Mouse (Mus musculus) stomach, embryonic 14.5 days (tissue): ENCODE results near the gene Fev. TPM values are rescaled to one million over a fixed set of nuclear protein-coding genes. Genes with fewer than 3 reads are reported as not detected.

ENCODE experiments used
- ATAC-seq: fragments of 200-750 bp; cut with Nextera tagmentation; 2 replicates; pipeline ENCODE4 v1.8.0; 2017; ENCODE audit warnings: low read depth, moderate TSS enrichment; ENCODE audit not compliant: insufficient number of reproducible peaks, insufficient read depth, low FRiP score
- H3K27ac ChIP-seq: fragments of 300-500 bp; sonication (generic); 2 replicates; pipeline ENCODE4 v1.5.1; 2014; ENCODE audit warnings: mild to moderate bottlenecking, low read length, moderate library complexity, mixed read lengths
- H3K27me3 ChIP-seq: fragments of 300-500 bp; sonication (generic); 2 replicates; pipeline ENCODE4 v1.6.1; 2014; ENCODE audit warnings: low read length, control low read depth, mixed read lengths; ENCODE audit not compliant: control insufficient read depth, insufficient read depth
- H3K36me3 ChIP-seq: fragments of 300-500 bp; sonication (generic); 2 replicates; pipeline ENCODE4 v1.6.1; 2014; ENCODE audit warnings: mild to moderate bottlenecking, control low read depth, low read length, moderate library complexity, mixed read lengths; ENCODE audit not compliant: control insufficient read depth, insufficient read depth
- H3K4me1 ChIP-seq: fragments of 300-500 bp; sonication (generic); 2 replicates; pipeline ENCODE4 v1.6.1; 2014; ENCODE audit warnings: low read length, control low read depth, mixed read lengths; ENCODE audit not compliant: control insufficient read depth, insufficient read depth
- H3K4me2 ChIP-seq: fragments of 300-500 bp; sonication (generic); replicated peaks from 2 replicates; pipeline ENCODE4 v1.6.1; 2014; ENCODE audit warnings: low read depth, low read length, control low read depth
- H3K4me3 ChIP-seq: fragments of 300-500 bp; sonication (generic); 2 replicates; pipeline ENCODE4 v1.5.1; 2014; ENCODE audit warnings: low read depth, low read length, control low read depth
- H3K9ac ChIP-seq: fragments of 300-500 bp; sonication (generic); replicated peaks from 2 replicates; pipeline ENCODE4 v1.6.1; 2014; ENCODE audit warnings: low read depth, mild to moderate bottlenecking, control low read depth, low read length, moderate library complexity, mixed read lengths
- H3K9me3 ChIP-seq: fragments of 300-500 bp; sonication (generic); 2 replicates; pipeline ENCODE4 v1.6.1; 2016; ENCODE audit warnings: low read depth, low read length, control low read depth; ENCODE audit not compliant: control insufficient read depth
- WGBS: fragments of 180-500 bp; shearing (Covaris S2); extraction: QIAGEN DNeasy Blood & Tissue Kit; methylation state at CpG from one replicate; pipeline ENCODE4 v1.1.7; 2014; 5-methylcytosine and 5-hydroxymethylcytosine counted together
- polyA plus RNA-seq: library from polyadenylated mRNA; unstranded; fragments of >200 nt; fragmentation: Nextera tagmentation; extraction: Ambion mirVana; gene quantifications from 2 replicates; pipeline ENCODE4 v1.2.1, GENCODE M21; 2014

The Fev gene
- polyA plus RNA-seq, 1 experiment from 2014 or later: not detected

- Histone ChIP-seq H3K36me3 (no peaks in the 10 kb centered on the region), H3K4me2 (peak overlapping the region; percentile 49), H3K27me3 (peaks cover 55% of the 10 kb centered on the region), H3K9ac (no peak overlapping the region), H3K27ac (no peak overlapping the region), H3K4me3 (peak overlapping the region; percentile 22), H3K9me3 (no peaks in the 10 kb centered on the region), H3K4me1 (peaks cover 22% of the 10 kb centered on the region)
- ATAC-seq: no peak
- 10% methylated on average over 16 of the region's 16 CpGs for WGBS
Measured at GRCm38 (mm10) chr1:74858805-74859204, 26.4 kb downstream of the Fev start.

DNA sequence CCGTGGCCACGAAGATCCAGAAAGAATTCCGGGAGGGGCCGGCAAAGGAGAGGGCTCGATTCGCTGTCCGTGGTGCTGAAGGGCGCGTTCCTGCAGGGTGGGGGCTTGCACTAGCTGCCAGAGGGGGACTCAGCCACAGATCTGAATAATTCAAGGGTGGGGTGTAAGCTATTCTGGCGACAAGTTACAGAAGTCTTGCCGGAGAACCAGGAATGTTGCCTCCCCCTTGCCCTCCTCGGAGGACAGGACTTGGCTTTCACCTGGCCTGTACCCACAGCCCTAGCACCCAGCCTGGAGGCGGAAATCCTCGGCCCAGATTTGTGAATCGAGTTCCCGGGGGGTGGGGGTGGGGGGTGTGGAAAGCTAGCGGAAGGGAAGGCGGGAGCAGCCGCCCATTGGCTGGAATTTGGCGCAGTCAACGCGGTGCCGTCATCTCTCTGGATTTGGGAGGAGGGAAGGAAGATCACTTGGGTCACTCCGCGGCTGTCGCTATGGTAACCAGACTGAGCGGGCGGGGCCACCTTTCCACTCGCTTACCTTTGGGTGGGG is 27.0 kb downstream of the Fev start:
- H3K4me3 ChIP-seq: peak overlapping the region; percentile 22
- 0 out of 2 replicates have a peak, but pooled peaks have one; percentile 26 for ATAC-seq
- no peak overlapping the region for H3K27ac ChIP-seq
- peaks cover 59% of the 10 kb centered on the region for H3K27me3 ChIP-seq
- no peaks in the 10 kb centered on the region for H3K9me3 ChIP-seq
- peaks cover 22% of the 10 kb centered on the region for H3K4me1 ChIP-seq
- peak overlapping the region; percentile 49 for H3K4me2 ChIP-seq
- no peaks in the 10 kb centered on the region for H3K36me3 ChIP-seq
- H3K9ac ChIP-seq: no peak overlapping the region
- under 1% methylated on average over 29 of the region's 29 CpGs for WGBS

DNA sequence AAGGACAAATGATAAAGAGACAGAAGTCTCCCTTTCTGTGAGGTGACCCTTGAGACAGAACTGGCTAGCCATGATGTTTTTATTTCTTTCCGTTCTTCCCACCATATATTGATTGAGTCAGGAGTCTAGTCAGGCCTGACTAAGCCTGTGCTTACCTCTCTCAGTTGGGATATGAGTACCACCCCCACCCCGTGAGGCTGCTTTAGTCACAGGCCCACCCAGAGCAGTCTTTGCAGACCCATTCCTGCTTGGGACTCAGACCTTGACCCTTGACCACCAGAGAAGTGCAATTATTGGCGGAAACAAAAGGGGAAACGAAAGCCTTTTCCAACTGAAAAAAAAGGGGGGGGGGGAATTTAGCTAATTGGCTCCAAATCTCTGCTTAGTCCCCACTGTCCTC is 27.5 kb downstream of the Fev start:
- Histone ChIP-seq H3K4me2 (peak overlapping the region; percentile 49; the same call in 1 of the 2 replicates), H3K27me3 (peaks cover 62% of the 10 kb centered on the region), H3K36me3 (no peaks in the 10 kb centered on the region), H3K4me3 (peak overlapping the region; percentile 22), H3K9me3 (no peaks in the 10 kb centered on the region), H3K27ac (no peak overlapping the region), H3K9ac (no peak overlapping the region), H3K4me1 (peaks cover 22% of the 10 kb centered on the region)
- ATAC-seq: no peak
- 8% methylated on average over 4 of the region's 4 CpGs for WGBS

DNA sequence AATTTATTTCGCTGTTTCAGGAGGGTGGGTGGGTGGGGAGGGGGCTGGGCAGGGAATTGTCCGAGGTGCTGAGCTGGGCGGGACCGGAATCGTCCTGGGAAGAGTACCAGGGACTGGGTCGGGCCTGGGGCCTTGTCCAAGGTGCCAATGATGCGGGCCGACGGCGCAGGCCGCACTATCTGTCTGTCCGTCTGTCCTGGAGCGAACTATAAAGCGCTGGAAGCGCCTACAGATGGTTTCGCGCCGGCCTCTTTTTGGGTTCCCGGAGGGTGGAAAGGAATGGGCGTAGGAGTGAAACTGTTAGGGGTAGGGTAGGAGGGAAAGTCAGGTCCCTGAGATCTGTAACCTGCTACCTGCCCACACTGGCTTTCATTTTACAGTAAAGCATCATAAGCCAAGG is 28.0 kb downstream of the Fev start:
- ATAC-seq: no peak
- H3K36me3 ChIP-seq: no peaks in the 10 kb centered on the region
- H3K4me1 ChIP-seq: peaks cover 22% of the 10 kb centered on the region
- no peak overlapping the region for H3K4me3 ChIP-seq
- 3% methylated on average over 20 of the region's 20 CpGs for WGBS
- no peaks in the 10 kb centered on the region for H3K9me3 ChIP-seq
- no peak overlapping the region for H3K9ac ChIP-seq
- peaks cover 62% of the 10 kb centered on the region for H3K27me3 ChIP-seq
- H3K27ac ChIP-seq: no peak overlapping the region
- no peak overlapping the region for H3K4me2 ChIP-seq

DNA sequence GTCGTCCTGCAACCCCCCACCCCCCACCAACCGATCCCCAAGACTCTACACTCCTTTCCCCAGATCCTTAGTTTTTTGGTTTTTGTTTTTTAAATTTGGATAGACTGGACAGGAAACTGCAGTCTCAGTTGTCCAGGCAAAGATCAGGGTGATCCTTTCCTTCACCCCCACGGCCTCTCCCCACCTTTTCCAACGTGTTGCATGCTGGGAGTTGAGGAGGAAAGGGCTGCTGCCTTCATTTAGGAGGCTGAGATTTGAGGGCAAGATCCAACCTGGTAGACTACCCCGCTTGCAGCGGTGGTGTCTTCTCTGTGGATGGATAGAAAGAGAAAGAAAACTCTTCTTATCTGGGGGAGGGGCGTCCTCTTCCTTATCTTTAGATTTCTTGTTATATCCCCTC is 28.4 kb downstream of the Fev start:
- no peaks in the 10 kb centered on the region for H3K9me3 ChIP-seq
- H3K27ac ChIP-seq: no peak overlapping the region
- H3K4me3 ChIP-seq: no peak overlapping the region
- H3K4me1 ChIP-seq: peaks cover 22% of the 10 kb centered on the region
- no peak overlapping the region for H3K4me2 ChIP-seq
- no peak overlapping the region for H3K9ac ChIP-seq
- H3K36me3 ChIP-seq: no peaks in the 10 kb centered on the region
- peaks cover 62% of the 10 kb centered on the region for H3K27me3 ChIP-seq
- no peak for ATAC-seq
- WGBS: 1% methylated on average over 7 of the region's 7 CpGs

DNA sequence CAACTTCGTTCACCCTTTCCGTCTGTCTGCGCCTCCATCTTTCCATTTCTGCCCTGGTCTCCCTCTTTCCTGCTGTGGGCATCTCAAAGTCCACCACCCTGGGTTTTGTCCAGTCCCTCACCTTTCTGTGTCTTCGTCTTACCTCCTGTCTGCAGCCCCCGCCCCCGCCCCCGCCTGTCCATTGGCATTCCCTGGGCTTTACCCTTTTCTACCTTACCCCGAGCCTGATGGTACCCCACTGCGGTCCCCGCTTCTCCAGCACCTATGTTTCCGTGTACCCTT is 28.8 kb downstream of the Fev start:
- no peaks in the 10 kb centered on the region for H3K9me3 ChIP-seq
- peaks cover 22% of the 10 kb centered on the region for H3K4me1 ChIP-seq
- H3K4me3 ChIP-seq: peak overlapping the region; percentile 40; the same call in 1 of the 2 replicates
- peaks cover 64% of the 10 kb centered on the region for H3K27me3 ChIP-seq
- WGBS: 4% methylated on average over 11 of the region's 11 CpGs
- H3K4me2 ChIP-seq: no peak overlapping the region; the same call in 1 of the 2 replicates
- no peak overlapping the region for H3K27ac ChIP-seq
- no peaks in the 10 kb centered on the region for H3K36me3 ChIP-seq
- no peak for ATAC-seq
- H3K9ac ChIP-seq: no peak overlapping the region

- peak overlapping the region; percentile 40 for H3K4me3 ChIP-seq
- H3K4me1 ChIP-seq: peaks cover 22% of the 10 kb centered on the region
- H3K27me3 ChIP-seq: peaks cover 69% of the 10 kb centered on the region
- peak overlapping the region; percentile 80 for H3K4me2 ChIP-seq
- no peak overlapping the region for H3K9ac ChIP-seq
- WGBS: under 1% methylated on average over 73 of the region's 74 CpGs
- no peak for ATAC-seq
- no peak overlapping the region for H3K27ac ChIP-seq
- H3K36me3 ChIP-seq: no peaks in the 10 kb centered on the region
- no peaks in the 10 kb centered on the region for H3K9me3 ChIP-seq
Measured at GRCm38 (mm10) chr1:74855651-74856438, 29.4 kb downstream of the Fev start.

DNA sequence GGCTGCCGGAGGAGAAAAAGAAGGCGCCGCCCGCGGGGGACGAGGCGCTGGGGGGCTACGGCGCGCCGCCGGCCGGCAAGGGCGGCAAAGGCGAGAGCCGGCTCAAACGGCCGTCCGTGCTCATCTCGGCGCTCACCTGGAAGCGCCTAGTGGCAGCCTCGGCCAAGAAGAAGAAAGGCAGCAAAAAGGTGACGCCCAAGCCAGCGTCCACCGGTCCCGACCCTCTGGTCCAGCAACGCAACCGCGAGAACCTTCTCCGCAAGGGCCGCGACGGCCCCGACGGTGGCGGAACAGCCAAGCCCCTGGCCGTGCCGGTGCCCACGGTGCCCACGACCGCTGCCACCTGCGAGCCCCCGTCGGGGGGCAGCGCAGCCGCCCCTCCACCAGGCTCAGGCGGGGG is 30.1 kb downstream of the Fev start:
- no peak overlapping the region for H3K9ac ChIP-seq
- ATAC-seq: peak; percentile 7; the same call in 1 of the 2 replicates
- peak overlapping the region; percentile 80 for H3K4me2 ChIP-seq
- H3K36me3 ChIP-seq: no peaks in the 10 kb centered on the region
- H3K4me3 ChIP-seq: peak overlapping the region; percentile 40
- no peaks in the 10 kb centered on the region for H3K9me3 ChIP-seq
- H3K27ac ChIP-seq: no peak overlapping the region
- 0% methylated on average over 41 of the region's 48 CpGs for whole genome bisulfite sequencing
- H3K27me3 ChIP-seq: peaks cover 70% of the 10 kb centered on the region
- H3K4me1 ChIP-seq: peaks cover 22% of the 10 kb centered on the region
